Mouse (Mus musculus) bone marrow, adult 2 months (tissue): ENCODE results near the gene Olfr263. TPM values are rescaled to one million over a fixed set of nuclear protein-coding genes. Genes with fewer than 3 reads are reported as not detected.

Experiments
- H3K27ac ChIP-seq: fragments of 200-500 bp; 2 replicates; pipeline ENCODE4 v1.5.1; 2012; ENCODE audit warnings: low read depth, mild to moderate bottlenecking, control low read depth, inconsistent platforms, low read length; ENCODE audit not compliant: control insufficient read depth, poor library complexity, insufficient read depth
- H3K4me1 ChIP-seq: fragments of 200-500 bp; 2 replicates; pipeline ENCODE4 v1.6.1; 2011; ENCODE audit warnings: low read length; ENCODE audit not compliant: control insufficient read depth, insufficient read depth
- H3K4me3 ChIP-seq: fragments of 200-500 bp; replicated peaks from 2 replicates; pipeline ENCODE3; 2011; ENCODE audit warnings: mild to moderate bottlenecking, low read depth, low read length, control low read depth; ENCODE audit not compliant: control insufficient read depth
- CTCF ChIP-seq: fragments of 200-500 bp; IDR thresholded peaks from 2 replicates; pipeline ENCODE4 v1.5.1; 2011; ENCODE audit warnings: low read length, control low read depth; ENCODE audit not compliant: control insufficient read depth, insufficient read depth
- POLR2A ChIP-seq: fragments of 200-500 bp; IDR thresholded peaks from 2 replicates; pipeline ENCODE4 v1.6.1; 2011; ENCODE audit warnings: low read depth, mild to moderate bottlenecking, control low read depth, low read length, borderline replicate concordance; ENCODE audit not compliant: control insufficient read depth
- WGBS: fragments of 180-500 bp; shearing (Covaris S2); methylation state at CpG from one replicate; pipeline ENCODE4 v1.1.7; 2018; 5-methylcytosine and 5-hydroxymethylcytosine counted together
- polyA plus RNA-seq: library from polyadenylated mRNA; stranded (reverse); fragments of >200 nt; gene quantifications from 2 replicates; pipeline ENCODE4 v1.2.4, GENCODE M21; 2011; ENCODE audit warnings: low replicate concordance; ENCODE audit not compliant: missing spikeins, insufficient read depth, insufficient read length

Gene Olfr263
- polyA plus RNA-seq, 1 experiment = not detected

DNA sequence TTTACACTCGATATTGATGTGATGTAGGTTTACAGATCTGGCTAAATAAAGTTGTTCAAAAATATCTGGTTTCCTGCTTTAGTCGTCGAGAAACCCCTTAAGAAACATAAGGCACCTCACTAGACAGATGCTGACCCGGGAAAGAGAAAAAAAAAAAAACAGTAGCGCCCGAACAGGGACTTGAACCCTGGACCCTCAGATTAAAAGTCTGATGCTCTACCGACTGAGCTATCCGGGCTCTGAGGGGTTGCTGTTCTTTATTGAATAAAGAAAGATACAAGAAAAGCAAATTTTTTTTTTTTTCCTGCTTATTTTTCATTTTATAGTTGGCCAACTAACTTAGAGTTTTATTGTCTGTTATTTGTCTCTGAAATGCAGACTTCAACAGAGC is 38.5 kb downstream of the Olfr263 start:
- TF ChIP-seq POLR2A (no peak), CTCF (no peak)
- no peaks in the 10 kb centered on the region for H3K4me1 ChIP-seq
- under 1% methylated on average over 8 of the region's 8 CpGs for WGBS
- no peak overlapping the region for H3K27ac ChIP-seq
- H3K4me3 ChIP-seq = peak overlapping the region; percentile 17

DNA sequence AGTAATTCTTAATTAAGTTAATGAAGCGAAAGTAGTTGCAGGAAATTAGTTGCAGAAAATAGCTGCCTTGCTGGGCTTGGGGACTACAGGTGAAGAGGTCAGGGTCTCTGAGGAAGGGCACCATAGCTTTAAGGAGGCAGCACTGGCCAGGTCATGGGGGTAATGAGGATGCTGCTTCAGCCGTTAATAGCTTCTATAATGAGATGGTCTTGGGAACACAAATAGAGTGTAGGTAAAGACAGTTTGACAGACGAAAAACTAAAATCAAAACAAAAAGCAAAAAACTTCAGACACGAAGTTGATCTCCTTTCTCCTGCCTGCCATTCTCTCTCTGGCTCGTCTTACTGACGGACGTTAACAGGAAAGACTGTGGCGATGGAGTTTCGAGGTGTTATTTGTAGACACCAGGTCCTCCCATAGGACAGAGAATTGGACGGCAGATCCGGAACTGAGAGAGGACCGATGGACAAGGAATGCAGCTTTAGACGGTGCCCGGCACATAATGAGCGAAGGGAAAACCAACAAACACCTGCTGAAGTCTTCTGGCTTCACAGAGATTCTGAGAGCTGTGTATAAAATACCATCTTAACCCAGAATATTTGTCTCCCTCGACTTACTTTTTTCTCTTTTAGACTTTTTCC is 39.1 kb downstream of the Olfr263 start:
- TF ChIP-seq POLR2A (no peak), CTCF (no peak)
- peak overlapping the region; percentile 94 for H3K4me3 ChIP-seq
- H3K4me1 ChIP-seq = no peaks in the 10 kb centered on the region
- peak overlapping the region; percentile 61 for H3K27ac ChIP-seq
- WGBS = under 1% methylated on average over 16 of the region's 16 CpGs

DNA sequence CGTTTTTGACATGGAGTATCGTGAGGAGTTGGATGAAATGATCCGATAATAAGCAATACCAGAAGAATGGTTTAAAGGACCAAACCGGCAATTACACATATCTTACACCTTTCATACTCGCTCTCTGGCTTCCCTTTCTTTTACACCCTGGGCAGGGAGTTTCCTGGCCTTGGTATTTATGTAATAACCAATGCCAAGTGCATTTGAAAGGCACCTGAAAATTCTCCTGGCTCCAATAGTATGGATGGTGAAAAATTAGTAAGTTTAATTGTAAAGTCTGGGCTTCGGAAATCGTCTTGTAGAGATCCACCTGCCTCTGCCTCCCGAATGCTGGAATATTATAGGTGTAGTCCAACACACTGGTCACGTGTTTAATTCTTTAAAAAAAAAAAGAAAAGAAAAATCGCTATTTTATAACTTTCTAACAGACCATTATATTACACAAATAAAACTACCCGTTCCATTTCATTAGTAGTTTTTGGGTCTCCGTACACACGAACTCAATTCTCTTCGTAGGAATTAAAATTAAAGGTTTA is 39.8 kb downstream of the Olfr263 start:
- Histone ChIP-seq H3K27ac (no peak overlapping the region), H3K4me1 (no peaks in the 10 kb centered on the region), H3K4me3 (peak overlapping the region; percentile 94)
- no peak; the same call in 1 of the 2 replicates for TF ChIP-seq POLR2A
- no peak for TF ChIP-seq CTCF
- WGBS = under 1% methylated on average over 14 of the region's 14 CpGs

DNA sequence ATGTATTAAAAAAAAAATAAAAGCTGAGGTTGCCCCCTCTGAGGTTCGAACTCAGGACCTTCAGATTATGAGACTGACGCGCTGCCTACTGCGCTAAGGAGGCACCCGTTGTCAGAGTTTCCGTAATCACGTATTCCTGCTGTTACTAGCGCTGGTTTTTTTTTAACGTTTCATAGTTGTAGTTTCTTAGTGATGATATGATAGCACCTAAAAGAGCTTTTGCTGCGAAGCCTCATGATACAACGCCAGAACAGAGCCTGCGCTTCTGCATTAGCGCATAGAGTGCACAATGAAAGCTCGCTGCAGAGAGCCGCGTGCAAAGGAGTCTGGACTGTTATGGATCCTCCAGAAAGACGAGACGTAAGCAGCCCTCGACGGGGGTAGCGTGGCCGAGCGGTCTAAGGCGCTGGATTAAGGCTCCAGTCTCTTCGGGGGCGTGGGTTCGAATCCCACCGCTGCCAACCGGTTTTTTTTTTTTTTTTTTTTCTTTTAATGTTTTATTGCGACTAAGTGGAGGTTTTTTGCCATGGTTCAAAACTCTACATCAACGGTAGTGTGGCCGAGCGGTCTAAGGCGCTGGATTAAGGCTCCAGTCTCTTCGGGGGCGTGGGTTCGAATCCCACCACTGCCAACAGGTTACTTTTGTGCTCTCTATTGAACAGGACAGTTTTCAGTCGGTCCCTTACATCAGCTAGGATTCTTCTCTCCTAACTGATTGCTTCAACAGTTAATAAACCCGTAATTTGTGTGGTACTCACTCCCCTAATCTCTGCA is 40.4 kb downstream of the Olfr263 start:
- TF ChIP-seq CTCF = no peak
- TF ChIP-seq POLR2A = no peak
- 2% methylated on average over 39 of the region's 39 CpGs for WGBS
- H3K4me3 ChIP-seq = peak overlapping the region; percentile 92
- no peaks in the 10 kb centered on the region for H3K4me1 ChIP-seq
- H3K27ac ChIP-seq = peak overlapping the region; percentile 16

DNA sequence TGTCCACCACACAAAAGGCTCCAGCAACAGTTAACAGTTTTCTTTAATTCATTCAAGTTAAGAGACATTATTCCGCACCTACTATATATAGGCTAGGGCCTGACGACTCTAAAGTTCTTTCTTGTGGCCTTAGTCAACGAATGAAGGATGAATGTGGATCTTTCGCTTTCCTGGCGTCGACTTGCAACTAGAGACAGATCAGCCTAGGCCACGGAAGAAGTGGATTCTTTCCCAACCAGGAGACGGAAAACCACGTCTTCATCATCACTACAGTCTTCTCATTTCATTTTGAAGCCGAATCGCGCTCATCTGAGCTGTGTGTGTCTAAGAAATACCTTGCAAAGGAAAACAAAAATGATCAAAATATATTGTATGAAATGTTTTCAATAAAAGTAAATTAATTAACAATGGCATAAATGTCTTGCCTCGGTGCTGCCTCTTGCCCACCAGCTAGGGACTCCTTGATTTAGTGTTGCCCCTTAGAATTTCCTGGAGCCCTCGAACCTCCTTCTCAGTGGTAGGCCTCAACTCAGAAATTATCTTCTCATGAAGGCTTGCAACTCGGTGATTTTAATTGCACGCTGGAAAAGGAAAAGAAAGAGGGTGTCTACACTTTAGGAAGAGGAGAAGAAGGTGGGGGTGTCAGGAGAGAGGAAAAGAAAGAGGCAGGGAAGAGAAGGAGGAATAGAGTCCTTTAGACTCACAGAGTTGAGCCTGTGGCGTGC is 41.2 kb downstream of the Olfr263 start:
- H3K4me1 ChIP-seq = no peaks in the 10 kb centered on the region
- H3K4me3 ChIP-seq = no peak overlapping the region
- WGBS = 82% methylated on average over 17 of the region's 17 CpGs
- no peak overlapping the region for H3K27ac ChIP-seq
- TF ChIP-seq POLR2A (no peak), CTCF (no peak)

DNA sequence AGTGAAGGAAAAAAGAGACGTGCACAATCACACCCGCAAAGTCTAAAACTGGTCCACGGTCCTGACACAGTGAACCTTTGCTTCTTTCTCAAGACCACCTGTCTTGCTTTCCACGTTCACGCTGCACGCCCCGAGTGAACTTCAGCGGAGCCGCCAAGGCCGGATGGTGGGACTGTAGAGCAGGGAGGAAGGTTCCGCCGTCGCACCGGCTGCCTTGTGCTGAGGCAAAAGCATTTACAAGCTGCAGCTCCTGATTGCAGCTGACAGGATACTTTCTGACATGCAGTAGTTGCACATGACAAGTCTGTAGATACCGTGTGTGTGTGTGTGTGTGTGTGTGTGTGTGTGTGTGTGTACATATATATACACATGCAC is 41.7 kb downstream of the Olfr263 start:
- no peak for TF ChIP-seq POLR2A
- no peak for TF ChIP-seq CTCF
- Histone ChIP-seq H3K4me3 (no peak overlapping the region), H3K4me1 (no peaks in the 10 kb centered on the region), H3K27ac (no peak overlapping the region)
- WGBS = 50% methylated on average over 15 of the region's 15 CpGs

DNA sequence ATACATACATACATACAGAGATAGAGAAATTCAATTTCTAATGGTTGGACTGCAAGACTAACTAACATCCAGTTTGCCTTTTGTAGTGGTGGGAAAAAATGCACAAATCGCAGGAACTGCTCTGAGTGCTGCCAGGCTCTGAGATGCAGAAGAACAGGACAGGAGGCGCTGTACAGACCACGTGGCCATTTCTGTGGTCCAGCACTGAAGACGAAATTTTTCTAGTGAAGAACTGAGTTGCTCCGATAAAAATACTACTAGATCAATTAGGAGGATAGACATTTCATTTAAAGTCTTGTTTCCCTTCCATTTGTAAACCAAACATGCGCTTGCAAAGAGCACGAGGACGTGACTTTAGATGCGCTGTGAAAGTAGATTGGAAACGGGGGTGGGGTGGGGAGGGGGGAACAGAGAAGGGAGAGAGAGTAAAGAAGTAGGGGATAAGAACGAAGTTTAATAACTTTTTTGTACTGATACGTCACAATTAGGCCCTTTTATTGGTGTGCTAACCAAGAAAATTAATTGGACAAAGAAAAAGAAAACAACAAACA is 42.2 kb downstream of the Olfr263 start:
- under 1% methylated on average over 12 of the region's 12 CpGs for WGBS
- no peaks in the 10 kb centered on the region for H3K4me1 ChIP-seq
- no peak overlapping the region for H3K27ac ChIP-seq
- H3K4me3 ChIP-seq = peak overlapping the region; percentile 40
- TF ChIP-seq CTCF (no peak), POLR2A (no peak)

DNA sequence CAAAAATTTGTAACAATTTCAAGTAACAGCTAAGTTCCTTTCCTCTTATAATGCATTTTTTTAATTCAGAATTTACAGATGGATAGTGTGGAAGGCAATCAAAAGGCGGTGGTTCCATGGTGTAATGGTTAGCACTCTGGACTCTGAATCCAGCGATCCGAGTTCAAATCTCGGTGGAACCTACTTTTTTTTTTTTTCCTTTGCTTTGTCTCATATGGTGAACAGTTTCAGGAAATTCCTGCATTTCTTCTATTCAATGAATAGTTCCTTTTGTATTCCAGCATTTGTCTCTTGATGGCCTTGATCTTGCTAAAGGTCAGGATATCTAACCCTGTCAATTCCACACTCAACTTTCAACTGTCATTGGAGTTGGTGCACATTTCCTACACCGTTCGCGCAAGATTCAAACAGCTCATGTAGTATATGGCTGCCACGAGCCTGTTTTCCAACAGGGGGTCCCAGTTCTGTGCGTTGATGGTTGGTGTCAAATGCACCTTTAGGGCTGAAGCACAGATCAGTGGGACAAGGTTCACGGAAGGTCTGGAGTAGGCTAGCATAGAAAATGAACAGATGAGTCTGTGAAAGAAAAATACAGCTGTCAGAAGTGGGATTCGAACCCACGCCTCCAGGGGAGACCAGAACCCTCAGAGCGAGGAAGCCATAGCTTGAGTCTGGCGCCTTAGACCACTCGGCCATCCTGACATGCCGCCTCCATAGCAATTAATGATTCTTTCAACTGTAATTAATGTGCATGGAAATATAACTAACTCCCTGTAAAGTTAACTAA is 43.0 kb downstream of the Olfr263 start:
- 3% methylated on average over 16 of the region's 16 CpGs for WGBS
- Histone ChIP-seq H3K4me3 (peak overlapping the region; percentile 48), H3K4me1 (no peaks in the 10 kb centered on the region), H3K27ac (no peak overlapping the region)
- TF ChIP-seq POLR2A (no peak), CTCF (no peak)
